Mouse (Mus musculus): ENCODE data around the gene Zbtb7a. TPM values are rescaled to one million over a fixed set of nuclear protein-coding genes. Genes with fewer than 3 reads are reported as not detected.
"Not testable (repeated sequence)": the region's sequence is repeated elsewhere in the genome, so short reads cannot be mapped to it uniquely, and the experiment has no call there.

Gene Zbtb7a
- polyA plus RNA-seq, 1 experiment from 2014 or later, result 7.9 TPM

DNA sequence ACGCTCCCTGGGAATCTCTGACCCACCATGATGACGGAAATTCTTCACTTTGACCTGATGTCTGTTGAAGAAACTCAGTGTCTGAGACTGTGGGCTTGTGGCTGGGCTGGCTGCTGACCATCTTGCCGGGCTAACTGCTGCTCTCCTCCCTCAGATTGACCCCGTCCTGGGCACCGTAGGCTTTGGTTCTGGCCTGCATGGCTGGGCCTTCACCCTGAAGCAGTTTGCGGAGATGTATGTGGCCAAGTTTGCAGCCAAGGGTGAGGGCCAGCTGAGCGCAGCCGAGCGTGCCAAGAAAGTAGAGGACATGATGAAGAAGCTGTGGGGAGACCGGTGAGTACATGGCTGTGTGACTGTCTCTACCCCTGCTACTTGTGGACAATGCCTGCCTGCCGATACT lies 43.9 kb downstream of the Zbtb7a start:
- Histone ChIP-seq H3K36me3 (ENCODE audit: control insufficient read depth, insufficient read depth, low read length) (peaks cover 40% of the 10 kb centered on the region), H3K4me2 (replicated peaks; ENCODE audit: low read depth, low read length) (no peak overlapping the region), H3K9me3 (ENCODE audit: control insufficient read depth, low read length) (no peaks in the 10 kb centered on the region), H3K27me3 (ENCODE audit: control insufficient read depth, insufficient read depth, low read length) (no peaks in the 10 kb centered on the region), H3K27ac (ENCODE audit: low read depth, low read length) (no peak overlapping the region), H3K4me1 (replicated peaks; ENCODE audit: control insufficient read depth, insufficient read depth, low read length) (peaks cover 9% of the 10 kb centered on the region), H3K4me3 (ENCODE audit: low read depth, low read length) (no peak overlapping the region), H3K9ac (ENCODE audit: low read depth, low read length) (no peak overlapping the region)
- no peak for ATAC-seq (ENCODE audit: low FRiP score)
- DNase-seq (ENCODE audit: low spot score), result no peak
- 95% methylated on average over 11 of the region's 11 CpGs for WGBS

- Histone ChIP-seq H3K27ac (ENCODE audit: low read depth, low read length) (no peak overlapping the region), H3K27me3 (ENCODE audit: control insufficient read depth, insufficient read depth, low read length) (no peaks in the 10 kb centered on the region), H3K36me3 (ENCODE audit: control insufficient read depth, insufficient read depth, low read length) (peaks cover 40% of the 10 kb centered on the region), H3K4me3 (ENCODE audit: low read depth, low read length) (no peak overlapping the region), H3K9me3 (ENCODE audit: control insufficient read depth, low read length) (no peaks in the 10 kb centered on the region), H3K4me2 (replicated peaks; ENCODE audit: low read depth, low read length) (no peak overlapping the region), H3K9ac (ENCODE audit: low read depth, low read length) (no peak overlapping the region), H3K4me1 (replicated peaks; ENCODE audit: control insufficient read depth, insufficient read depth, low read length) (peaks cover 6% of the 10 kb centered on the region)
- DNase-seq (ENCODE audit: low spot score), result no peak
- ATAC-seq (ENCODE audit: low FRiP score), result no peak
- 93% methylated on average over 32 of the region's 32 CpGs for WGBS
Measured at GRCm38 (mm10) chr10:81179451-81180342, 44.7 kb downstream of the Zbtb7a start.

DNA sequence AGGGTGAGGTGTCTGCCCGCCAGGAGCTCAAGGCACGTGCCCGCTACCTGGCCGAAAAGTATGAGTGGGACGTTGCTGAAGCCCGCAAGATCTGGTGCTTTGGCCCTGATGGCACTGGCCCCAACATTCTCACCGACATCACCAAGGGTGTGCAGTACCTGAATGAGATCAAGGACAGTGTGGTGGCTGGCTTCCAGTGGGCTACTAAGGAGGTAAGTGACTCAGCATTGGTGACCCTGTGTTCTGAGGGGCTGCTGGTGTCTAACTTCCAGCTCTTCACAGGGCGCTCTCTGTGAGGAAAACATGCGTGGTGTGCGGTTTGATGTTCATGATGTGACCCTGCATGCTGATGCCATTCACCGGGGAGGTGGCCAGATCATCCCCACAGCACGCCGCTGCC lies 45.9 kb downstream of the Zbtb7a start:
- Histone ChIP-seq H3K9me3 (ENCODE audit: control insufficient read depth, low read length) (no peaks in the 10 kb centered on the region), H3K4me2 (replicated peaks; ENCODE audit: low read depth, low read length) (no peak overlapping the region), H3K27me3 (ENCODE audit: control insufficient read depth, insufficient read depth, low read length) (no peaks in the 10 kb centered on the region), H3K4me1 (replicated peaks; ENCODE audit: control insufficient read depth, insufficient read depth, low read length) (peaks cover 6% of the 10 kb centered on the region), H3K36me3 (ENCODE audit: control insufficient read depth, insufficient read depth, low read length) (peaks cover 40% of the 10 kb centered on the region), H3K9ac (ENCODE audit: low read depth, low read length) (no peak overlapping the region), H3K4me3 (ENCODE audit: low read depth, low read length) (no peak overlapping the region), H3K27ac (ENCODE audit: low read depth, low read length) (no peak overlapping the region)
- WGBS, result 95% methylated on average over 13 of the region's 13 CpGs
- DNase-seq (ENCODE audit: low spot score) (no peak), ATAC-seq (ENCODE audit: low FRiP score) (no peak)

GRCm38 (mm10) chr10:81181860-81182259 lies 46.8 kb downstream of the Zbtb7a start:
- peaks cover 42% of the 10 kb centered on the region for H3K36me3 ChIP-seq (ENCODE audit: control insufficient read depth, insufficient read depth, low read length)
- not testable (repeated sequence) for H3K27ac ChIP-seq (ENCODE audit: low read depth, low read length); H3K9ac ChIP-seq (ENCODE audit: low read depth, low read length); H3K4me1 ChIP-seq (replicated peaks; ENCODE audit: control insufficient read depth, insufficient read depth, low read length); H3K27me3 ChIP-seq (ENCODE audit: control insufficient read depth, insufficient read depth, low read length); ATAC-seq (ENCODE audit: low FRiP score); H3K4me2 ChIP-seq (replicated peaks; ENCODE audit: low read depth, low read length); H3K4me3 ChIP-seq (ENCODE audit: low read depth, low read length); DNase-seq (ENCODE audit: low spot score); H3K9me3 ChIP-seq (ENCODE audit: control insufficient read depth, low read length)
- 78% methylated on average over 12 of the region's 12 CpGs for WGBS

- Histone ChIP-seq H3K36me3 (ENCODE audit: control insufficient read depth, insufficient read depth, low read length) (peaks cover 42% of the 10 kb centered on the region), H3K9ac (ENCODE audit: low read depth, low read length) (peak within 1 kb of the TSS; percentile 73), H3K4me3 (ENCODE audit: low read depth, low read length) (peak within 1 kb of the TSS; percentile 78), H3K4me2 (replicated peaks; ENCODE audit: low read depth, low read length) (peak within 1 kb of the TSS; percentile 57), H3K27ac (ENCODE audit: low read depth, low read length) (peak within 1 kb of the TSS; percentile 65), H3K4me1 (replicated peaks; ENCODE audit: control insufficient read depth, insufficient read depth, low read length) (peaks cover 4% of the 10 kb centered on the region), H3K9me3 (ENCODE audit: control insufficient read depth, low read length) (no peaks in the 10 kb centered on the region), H3K27me3 (ENCODE audit: control insufficient read depth, insufficient read depth, low read length) (no peaks in the 10 kb centered on the region)
- DNase-seq (ENCODE audit: low spot score), result peak; percentile 98
- WGBS, result 4% methylated on average over 53 of the region's 53 CpGs
- peak; percentile 96 for ATAC-seq (ENCODE audit: low FRiP score)
Measured at GRCm38 (mm10) chr10:81182336-81183333, 47.6 kb downstream of the Zbtb7a start, which contains the start of gene Dapk3. Gene Dapk3 (plus strand): TSS chr10:81183005.

DNA sequence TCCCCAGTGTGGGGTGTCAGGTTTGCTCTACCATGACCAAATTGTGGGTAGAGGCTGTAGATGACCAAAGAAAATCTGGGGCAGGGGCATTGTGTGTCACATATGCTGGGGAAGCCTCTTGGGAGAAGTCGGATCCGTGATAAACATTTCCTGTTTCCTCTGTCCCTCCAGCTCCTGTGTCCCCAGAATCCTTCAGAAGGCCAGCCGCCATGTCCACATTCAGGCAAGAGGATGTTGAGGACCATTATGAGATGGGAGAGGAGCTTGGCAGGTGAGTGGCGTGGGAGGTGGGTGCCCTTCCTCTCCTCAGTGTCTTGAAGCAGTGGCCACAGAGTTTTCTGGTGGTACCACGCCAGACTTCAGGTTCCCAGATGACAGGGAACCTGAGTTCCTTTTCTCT lies 48.8 kb downstream of the Zbtb7a start, which contains the start of gene 4930442H23Rik:
4930442H23Rik (minus strand) TSS at position 45 of the 400 bp plus-strand sequence.
- DNase-seq (ENCODE audit: low spot score) (no peak), ATAC-seq (ENCODE audit: low FRiP score) (no peak)
- Histone ChIP-seq H3K9me3 (ENCODE audit: control insufficient read depth, low read length) (no peaks in the 10 kb centered on the region), H3K27me3 (ENCODE audit: control insufficient read depth, insufficient read depth, low read length) (no peaks in the 10 kb centered on the region), H3K4me2 (replicated peaks; ENCODE audit: low read depth, low read length) (peak within 1 kb of the TSS; percentile 57), H3K9ac (ENCODE audit: low read depth, low read length) (peak within 1 kb of the TSS; percentile 73), H3K36me3 (ENCODE audit: control insufficient read depth, insufficient read depth, low read length) (peaks cover 31% of the 10 kb centered on the region), H3K4me3 (ENCODE audit: low read depth, low read length) (peak within 1 kb of the TSS; percentile 78), H3K4me1 (replicated peaks; ENCODE audit: control insufficient read depth, insufficient read depth, low read length) (no peaks in the 10 kb centered on the region; the same call in 1 of the 2 replicates), H3K27ac (ENCODE audit: low read depth, low read length) (peak within 1 kb of the TSS; percentile 65)
- WGBS, result 84% methylated on average over 5 of the region's 5 CpGs

- no peak overlapping the region for H3K4me2 ChIP-seq (replicated peaks; ENCODE audit: low read depth, low read length)
- H3K27me3 ChIP-seq (ENCODE audit: control insufficient read depth, insufficient read depth, low read length), result no peaks in the 10 kb centered on the region
- 49% methylated on average over 4 of the region's 4 CpGs for WGBS
- H3K27ac ChIP-seq (ENCODE audit: low read depth, low read length), result no peak overlapping the region
- no peaks in the 10 kb centered on the region; the same call in 1 of the 2 replicates for H3K4me1 ChIP-seq (replicated peaks; ENCODE audit: control insufficient read depth, insufficient read depth, low read length)
- no peaks in the 10 kb centered on the region for H3K9me3 ChIP-seq (ENCODE audit: control insufficient read depth, low read length)
- peaks cover 21% of the 10 kb centered on the region for H3K36me3 ChIP-seq (ENCODE audit: control insufficient read depth, insufficient read depth, low read length)
- no peak for ATAC-seq (ENCODE audit: low FRiP score)
- H3K9ac ChIP-seq (ENCODE audit: low read depth, low read length), result no peak overlapping the region
- no peak overlapping the region for H3K4me3 ChIP-seq (ENCODE audit: low read depth, low read length)
- no peak for DNase-seq (ENCODE audit: low spot score)
Measured at GRCm38 (mm10) chr10:81184765-81185164, 49.7 kb downstream of the Zbtb7a start.

DNA sequence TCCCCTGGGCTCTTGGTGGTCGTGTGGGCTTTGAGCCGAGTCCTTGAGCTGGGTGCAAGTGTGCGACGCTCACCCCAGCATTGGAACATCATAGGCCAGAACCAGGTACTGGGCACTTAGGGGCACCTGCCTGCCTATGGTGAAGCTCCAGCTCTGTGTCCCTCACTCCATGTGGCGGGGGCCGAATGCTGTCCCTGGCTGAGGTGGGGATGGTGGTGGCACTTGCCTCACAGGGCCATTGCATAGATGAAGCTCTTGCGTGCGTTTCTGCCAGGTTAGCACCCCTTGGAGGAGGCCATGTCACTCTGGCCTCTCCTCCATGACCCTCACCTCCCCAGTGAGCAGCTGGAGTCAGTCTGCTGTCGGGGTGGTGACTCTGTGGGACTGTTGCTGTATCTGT lies 52.1 kb downstream of the Zbtb7a start:
- no peak overlapping the region for H3K4me2 ChIP-seq (replicated peaks; ENCODE audit: low read depth, low read length)
- 0 out of 2 replicates have a peak, but pooled peaks cover 2% of the 10 kb centered on the region for H3K36me3 ChIP-seq (ENCODE audit: control insufficient read depth, insufficient read depth, low read length)
- H3K27ac ChIP-seq (ENCODE audit: low read depth, low read length), result no peak overlapping the region
- 94% methylated on average over 9 of the region's 9 CpGs for WGBS
- H3K27me3 ChIP-seq (ENCODE audit: control insufficient read depth, insufficient read depth, low read length), result no peaks in the 10 kb centered on the region
- no peaks in the 10 kb centered on the region; the same call in 1 of the 2 replicates for H3K4me1 ChIP-seq (replicated peaks; ENCODE audit: control insufficient read depth, insufficient read depth, low read length)
- no peak for DNase-seq (ENCODE audit: low spot score)
- no peak overlapping the region for H3K9ac ChIP-seq (ENCODE audit: low read depth, low read length)
- no peak overlapping the region for H3K4me3 ChIP-seq (ENCODE audit: low read depth, low read length)
- ATAC-seq (ENCODE audit: low FRiP score), result no peak
- H3K9me3 ChIP-seq (ENCODE audit: control insufficient read depth, low read length), result no peaks in the 10 kb centered on the region

All from hindbrain, embryonic 11.5 days (tissue).